Mouse (Mus musculus) forebrain, embryonic 12.5 days (tissue): ENCODE results near the gene Ube2m. TPM values are rescaled to one million over a fixed set of nuclear protein-coding genes. Genes with fewer than 3 reads are reported as not detected.

Experiments used
- ATAC-seq: fragments of 200-750 bp; cut with Nextera tagmentation; 2 replicates; pipeline ENCODE4 v1.8.0; 2017; ENCODE audit warnings: moderate TSS enrichment; ENCODE audit not compliant: low FRiP score
- H3K27ac ChIP-seq: fragments of 300-500 bp; sonication (generic); 2 replicates; pipeline ENCODE4 v1.5.1; 2016; ENCODE audit warnings: mild to moderate bottlenecking
- H3K27me3 ChIP-seq: fragments of 300-500 bp; sonication (generic); 2 replicates; pipeline ENCODE4 v1.6.1; 2016; ENCODE audit warnings: mild to moderate bottlenecking
- H3K36me3 ChIP-seq: fragments of 300-500 bp; sonication (generic); replicated peaks from 2 replicates; pipeline ENCODE4 v1.6.1; 2016; ENCODE audit warnings: mild to moderate bottlenecking
- H3K4me1 ChIP-seq: fragments of 300-500 bp; sonication (generic); 2 replicates; pipeline ENCODE4 v1.6.1; 2016
- H3K4me2 ChIP-seq: fragments of 300-500 bp; sonication (generic); 2 replicates; pipeline ENCODE4 v1.6.1; 2016; ENCODE audit warnings: mild to moderate bottlenecking, moderate library complexity
- H3K4me3 ChIP-seq: fragments of 300-500 bp; sonication (generic); replicated peaks from 2 replicates; pipeline ENCODE4 v1.5.1; 2016; ENCODE audit warnings: mild to moderate bottlenecking
- H3K9ac ChIP-seq: fragments of 300-500 bp; sonication (generic); 2 replicates; pipeline ENCODE4 v1.6.1; 2016; ENCODE audit warnings: mild to moderate bottlenecking
- H3K9me3 ChIP-seq: fragments of 300-500 bp; sonication (generic); 2 replicates; pipeline ENCODE4 v1.6.1; 2016
- WGBS: fragments of 180-500 bp; shearing (Covaris S2); methylation state at CpG from one replicate; pipeline ENCODE4 v1.1.7; 2016; 5-methylcytosine and 5-hydroxymethylcytosine counted together
- polyA plus RNA-seq: library from polyadenylated mRNA; unstranded; fragments of >200 nt; fragmentation: Nextera tagmentation; extraction: Ambion mirVana; gene quantifications from 2 replicates; pipeline ENCODE4 v1.2.1, GENCODE M21; 2016

Gene Ube2m
- polyA plus RNA-seq, 1 experiment from 2014 or later: 154 TPM

- Histone ChIP-seq H3K9me3 (0 out of 2 replicates have a peak, but pooled peaks cover 5% of the 10 kb centered on the region), H3K4me2 (peak overlapping the region; percentile 85), H3K27me3 (peaks cover 53% of the 10 kb centered on the region), H3K36me3 (no peaks in the 10 kb centered on the region), H3K27ac (no peak overlapping the region), H3K9ac (peak overlapping the region; percentile 73), H3K4me1 (peaks cover 22% of the 10 kb centered on the region), H3K4me3 (peak overlapping the region; percentile 48)
- 4% methylated on average over 88 of the region's 88 CpGs for WGBS
- ATAC-seq: peak; percentile 52
Observed at GRCm38 (mm10) chr7:13043445-13044253, 5.6 kb upstream of the Ube2m start.

- no peak for ATAC-seq
- 40% methylated on average over 16 of the region's 16 CpGs for WGBS
- H3K9me3 ChIP-seq: 0 out of 2 replicates have a peak, but pooled peaks cover 5% of the 10 kb centered on the region
- H3K27ac ChIP-seq: no peak overlapping the region
- H3K4me2 ChIP-seq: peak overlapping the region; percentile 85
- H3K36me3 ChIP-seq: no peaks in the 10 kb centered on the region
- peaks cover 53% of the 10 kb centered on the region for H3K27me3 ChIP-seq
- peak overlapping the region; percentile 73 for H3K9ac ChIP-seq
- H3K4me3 ChIP-seq: peak overlapping the region; percentile 48
- H3K4me1 ChIP-seq: peaks cover 24% of the 10 kb centered on the region
Observed at GRCm38 (mm10) chr7:13043120-13043444, 5.0 kb upstream of the Ube2m start.

GRCm38 (mm10) chr7:13042511-13042910 is 4.4 kb upstream of the Ube2m start:
- H3K27me3 ChIP-seq: peaks cover 53% of the 10 kb centered on the region
- 0 out of 2 replicates have a peak, but pooled peaks cover 5% of the 10 kb centered on the region for H3K9me3 ChIP-seq
- no peak overlapping the region for H3K27ac ChIP-seq
- peaks cover 24% of the 10 kb centered on the region for H3K4me1 ChIP-seq
- H3K4me2 ChIP-seq: no peak overlapping the region
- H3K36me3 ChIP-seq: no peaks in the 10 kb centered on the region
- ATAC-seq: no peak
- 77% methylated on average over 6 of the region's 6 CpGs for WGBS
- H3K9ac ChIP-seq: no peak overlapping the region
- H3K4me3 ChIP-seq: no peak overlapping the region

GRCm38 (mm10) chr7:13041256-13041655 is 3.2 kb upstream of the Ube2m start:
- H3K4me2 ChIP-seq: no peak overlapping the region
- H3K9me3 ChIP-seq: 0 out of 2 replicates have a peak, but pooled peaks cover 5% of the 10 kb centered on the region
- H3K4me3 ChIP-seq: no peak overlapping the region
- peaks cover 53% of the 10 kb centered on the region for H3K27me3 ChIP-seq
- H3K27ac ChIP-seq: no peak overlapping the region
- no peak overlapping the region for H3K9ac ChIP-seq
- peaks cover 32% of the 10 kb centered on the region for H3K4me1 ChIP-seq
- 78% methylated on average over 1 of the region's 1 CpGs for WGBS
- no peak for ATAC-seq
- peaks cover 4% of the 10 kb centered on the region for H3K36me3 ChIP-seq

- Histone ChIP-seq H3K27me3 (peaks cover 36% of the 10 kb centered on the region), H3K4me2 (peak overlapping the region; percentile 91), H3K27ac (no peak overlapping the region), H3K9me3 (0 out of 2 replicates have a peak, but pooled peaks cover 5% of the 10 kb centered on the region), H3K4me3 (peak overlapping the region; percentile 78), H3K9ac (peak overlapping the region; percentile 97), H3K36me3 (peaks cover 17% of the 10 kb centered on the region), H3K4me1 (peaks cover 41% of the 10 kb centered on the region)
- ATAC-seq: no peak
- 94% methylated on average over 1 of the region's 1 CpGs for WGBS
Observed at GRCm38 (mm10) chr7:13039181-13039580, 1.1 kb upstream of the Ube2m start.

GRCm38 (mm10) chr7:13038621-13039169 is 620 bp upstream of the Ube2m start:
- no peak for ATAC-seq
- 28% methylated on average over 15 of the region's 15 CpGs for WGBS
- H3K4me1 ChIP-seq: peaks cover 41% of the 10 kb centered on the region

GRCm38 (mm10) chr7:13037366-13037765 is 709 bp downstream of the Ube2m start:
- Histone ChIP-seq H3K9ac (peak overlapping the region; percentile 97), H3K4me3 (peak overlapping the region; percentile 78), H3K4me2 (peak overlapping the region; percentile 91), H3K9me3 (no peaks in the 10 kb centered on the region), H3K36me3 (peaks cover 29% of the 10 kb centered on the region), H3K27ac (peak overlapping the region; percentile 100), H3K4me1 (peaks cover 47% of the 10 kb centered on the region), H3K27me3 (peaks cover 18% of the 10 kb centered on the region)
- peak; percentile 7; the same call in 1 of the 2 replicates for ATAC-seq
- WGBS: under 1% methylated on average over 32 of the region's 33 CpGs

More at GRCm38 (mm10) chr7:13038621-13039169, 620 bp upstream of the Ube2m start:
- H3K4me3 ChIP-seq: peak overlapping the region; percentile 78
- peaks cover 32% of the 10 kb centered on the region for H3K27me3 ChIP-seq
- 0 out of 2 replicates have a peak, but pooled peaks cover 3% of the 10 kb centered on the region for H3K9me3 ChIP-seq
- H3K4me2 ChIP-seq: peak overlapping the region; percentile 91
- peak overlapping the region; percentile 97 for H3K9ac ChIP-seq
- H3K27ac ChIP-seq: peak overlapping the region; percentile 100
- peaks cover 17% of the 10 kb centered on the region for H3K36me3 ChIP-seq

GRCm38 (mm10) chr7:13036806-13037205 is 1.3 kb downstream of the Ube2m start:
- H3K4me3 ChIP-seq: peak overlapping the region; percentile 78
- peaks cover 35% of the 10 kb centered on the region for H3K36me3 ChIP-seq
- no peak for ATAC-seq
- H3K9ac ChIP-seq: peak overlapping the region; percentile 97
- peak overlapping the region; percentile 91 for H3K4me2 ChIP-seq
- peaks cover 47% of the 10 kb centered on the region for H3K4me1 ChIP-seq
- no peaks in the 10 kb centered on the region for H3K9me3 ChIP-seq
- peaks cover 13% of the 10 kb centered on the region for H3K27me3 ChIP-seq
- peak overlapping the region; percentile 100; the same call in 1 of the 2 replicates for H3K27ac ChIP-seq
- WGBS: 46% methylated on average over 4 of the region's 4 CpGs

GRCm38 (mm10) chr7:13035211-13035855 is 2.7 kb downstream of the Ube2m start:
- 85% methylated on average over 17 of the region's 17 CpGs for WGBS
- Histone ChIP-seq H3K4me3 (peak overlapping the region; percentile 61), H3K4me1 (peaks cover 47% of the 10 kb centered on the region), H3K27me3 (no peaks in the 10 kb centered on the region), H3K9ac (peak overlapping the region; percentile 74; the same call in 1 of the 2 replicates), H3K27ac (peak overlapping the region; percentile 91), H3K9me3 (no peaks in the 10 kb centered on the region), H3K4me2 (peak overlapping the region; percentile 85; the same call in 1 of the 2 replicates), H3K36me3 (peaks cover 49% of the 10 kb centered on the region)
- no peak for ATAC-seq

GRCm38 (mm10) chr7:13034148-13034977 is 3.7 kb downstream of the Ube2m start, which contains the start of gene Chmp2a:
Gene Chmp2a, minus strand, starts transcription at chr7:13034807.
- H3K4me1 ChIP-seq: peaks cover 46% of the 10 kb centered on the region
- ATAC-seq: peak; percentile 83
- peak within 1 kb of the TSS; percentile 74 for H3K9ac ChIP-seq
- H3K4me2 ChIP-seq: peak within 1 kb of the TSS; percentile 85
- H3K27ac ChIP-seq: peak within 1 kb of the TSS; percentile 91
- H3K36me3 ChIP-seq: peaks cover 59% of the 10 kb centered on the region
- peak within 1 kb of the TSS; percentile 61 for H3K4me3 ChIP-seq
- H3K9me3 ChIP-seq: no peaks in the 10 kb centered on the region
- no peaks in the 10 kb centered on the region for H3K27me3 ChIP-seq
- under 1% methylated on average over 45 of the region's 45 CpGs for WGBS

GRCm38 (mm10) chr7:13033451-13034147 is 4.5 kb downstream of the Ube2m start:
- WGBS: 52% methylated on average over 13 of the region's 13 CpGs
- H3K9me3 ChIP-seq: no peaks in the 10 kb centered on the region
- peak overlapping the region; percentile 91 for H3K27ac ChIP-seq
- no peak for ATAC-seq
- H3K36me3 ChIP-seq: peaks cover 67% of the 10 kb centered on the region
- no peaks in the 10 kb centered on the region for H3K27me3 ChIP-seq
- H3K4me1 ChIP-seq: peaks cover 38% of the 10 kb centered on the region
- peak overlapping the region; percentile 85 for H3K4me2 ChIP-seq
- peak overlapping the region; percentile 74 for H3K9ac ChIP-seq
- peak overlapping the region; percentile 61 for H3K4me3 ChIP-seq
